Mouse (Mus musculus) G1E-ER4 (cell line): Measurements from ENCODE around the gene Chd2. TPM values are rescaled to one million over a fixed set of nuclear protein-coding genes. Genes with fewer than 3 reads are reported as not detected.

Experiments
- GATA1 ChIP-seq: IDR thresholded peaks from one replicate; pipeline ENCODE4 v1.8.0; 2012; ENCODE audit warnings: low read length, inconsistent platforms
- polyA plus RNA-seq: library from polyadenylated mRNA; stranded (reverse); fragments of >175 nt; gene quantifications from 2 replicates; pipeline ENCODE4 v1.2.3, GENCODE M21; 2012

Chd2 gene
- polyA plus RNA-seq, 1 experiment = 84.5 TPM

DNA sequence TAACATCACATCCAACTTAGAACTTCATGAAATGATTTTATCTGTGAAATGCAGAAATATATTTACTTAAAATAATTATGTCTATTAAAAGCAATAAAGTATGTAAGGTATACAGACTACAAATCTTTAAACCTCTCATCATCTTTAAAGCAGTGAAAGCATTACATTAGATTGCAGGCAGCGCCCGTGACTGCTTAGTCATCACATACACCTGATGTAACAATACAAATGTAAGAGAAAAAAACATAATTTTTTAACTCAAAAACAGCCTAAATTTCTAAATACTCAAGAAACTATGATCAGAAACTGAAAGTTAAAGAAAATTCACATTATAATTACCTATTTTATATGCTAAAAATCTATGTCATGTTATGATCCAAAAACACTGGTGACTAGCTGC lies 11.5 kb upstream of the Chd2 start:
- no peak for TF ChIP-seq GATA1

DNA sequence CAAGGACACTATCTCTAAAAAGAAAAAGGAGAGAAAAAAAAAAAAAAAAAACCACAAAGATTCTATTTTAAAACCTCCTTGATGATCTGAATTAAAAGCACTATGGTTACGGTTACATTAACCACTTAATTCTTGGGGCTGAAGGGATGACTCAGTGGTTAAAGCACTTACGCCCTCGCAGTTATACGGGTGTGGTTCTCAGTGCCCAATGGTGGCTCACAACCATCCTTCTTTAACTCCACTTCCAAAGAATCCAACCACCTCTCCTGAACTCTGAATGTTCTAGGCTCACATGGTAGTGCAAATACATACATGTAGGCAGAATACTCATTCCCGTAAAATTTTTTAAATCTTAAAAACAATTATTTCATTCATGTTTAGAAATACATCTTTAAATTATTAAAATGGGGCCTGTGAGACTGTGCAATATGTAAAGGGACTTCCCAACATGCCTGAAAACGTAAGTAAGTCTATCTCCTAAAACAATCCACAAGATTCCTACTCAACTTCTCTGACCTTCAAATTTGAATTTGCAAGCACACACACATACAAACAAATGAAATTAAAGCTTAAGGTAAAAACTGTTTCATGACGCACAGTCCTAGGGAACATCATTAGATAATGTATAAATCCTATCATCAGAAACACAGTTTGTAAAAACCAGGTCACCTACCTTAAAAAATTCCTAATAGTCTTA lies 10.6 kb upstream of the Chd2 start:
- TF ChIP-seq GATA1 = no peak

DNA sequence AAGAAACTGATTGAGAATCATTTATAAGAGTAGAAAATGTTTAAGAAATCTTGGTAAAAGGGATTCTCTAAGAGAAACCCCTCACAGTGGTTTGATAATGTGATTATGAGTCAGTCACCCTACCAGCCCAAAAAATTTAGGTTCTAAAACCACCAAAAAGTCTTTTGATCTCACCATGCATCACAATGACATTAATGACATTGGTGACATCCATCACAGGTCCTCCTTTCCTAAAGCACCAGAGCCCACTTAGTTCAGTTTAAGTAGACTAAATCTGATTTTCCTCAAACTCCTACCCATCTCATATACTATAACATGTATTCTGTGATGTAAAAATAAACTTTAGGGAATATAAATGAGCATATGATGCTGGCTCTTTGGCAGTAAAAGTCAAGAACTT lies 9.7 kb upstream of the Chd2 start:
- TF ChIP-seq GATA1 = no peak

DNA sequence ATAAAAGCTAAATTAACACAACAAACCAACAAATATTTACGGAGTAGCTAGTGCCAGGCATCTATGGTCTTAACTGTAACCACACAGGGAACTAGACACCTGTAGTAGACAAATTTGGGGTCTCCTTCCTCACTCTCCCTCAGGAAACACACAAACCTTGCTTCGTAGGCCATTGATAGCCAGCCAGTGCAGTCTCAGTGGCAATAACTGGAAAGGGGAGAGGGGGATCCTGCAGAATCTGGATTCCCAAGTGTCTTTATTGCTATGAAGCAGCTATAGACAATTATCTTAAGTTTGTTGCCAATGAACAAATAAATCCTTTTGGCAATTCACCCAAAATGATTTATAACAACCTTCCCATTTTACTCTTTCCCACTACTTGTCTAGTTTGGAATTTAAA lies 6.4 kb upstream of the Chd2 start:
- no peak for TF ChIP-seq GATA1

DNA sequence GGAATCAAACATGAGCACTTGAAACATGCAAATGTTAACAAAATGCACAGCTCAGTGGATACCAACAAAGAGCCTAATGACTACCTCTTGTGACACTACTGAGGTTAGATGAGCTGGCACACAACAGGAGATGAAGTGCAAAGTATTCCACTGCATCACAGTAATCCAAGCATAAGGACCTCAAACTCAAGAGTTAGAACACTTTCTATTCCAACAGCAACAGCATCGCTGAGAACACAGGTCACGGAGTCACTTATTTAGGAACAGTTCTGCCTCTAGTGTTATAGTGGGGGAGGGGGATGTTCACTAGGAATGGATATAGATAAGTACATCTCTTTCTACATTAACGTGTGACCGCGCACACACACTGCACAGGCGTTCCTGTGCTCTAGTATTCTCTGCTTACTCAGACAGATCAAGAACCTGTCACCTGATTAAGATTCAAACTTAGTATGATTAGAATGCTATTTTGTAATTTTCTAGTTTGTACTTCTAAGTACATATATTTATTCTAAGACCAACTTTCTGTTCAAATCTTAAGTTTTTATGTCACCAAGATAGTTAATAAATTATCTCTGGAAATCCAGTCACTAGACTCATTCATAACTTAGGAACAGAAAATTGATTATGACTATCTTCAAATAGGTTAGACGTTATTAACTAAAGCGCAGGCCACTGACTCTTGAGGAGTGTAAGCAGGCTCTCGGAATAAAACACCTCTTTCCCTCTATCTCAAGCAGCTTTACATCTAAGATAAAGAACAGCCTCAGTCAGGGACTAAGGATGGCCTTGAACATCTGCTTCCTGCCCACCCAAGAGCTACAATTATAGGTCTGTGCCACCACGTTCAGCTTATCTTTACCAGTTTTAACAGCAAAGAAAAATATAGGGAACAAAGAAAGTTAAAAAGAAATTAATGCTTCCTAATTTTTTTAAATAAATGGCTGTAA lies 5.2 kb upstream of the Chd2 start:
- peak; percentile 66 for TF ChIP-seq GATA1

DNA sequence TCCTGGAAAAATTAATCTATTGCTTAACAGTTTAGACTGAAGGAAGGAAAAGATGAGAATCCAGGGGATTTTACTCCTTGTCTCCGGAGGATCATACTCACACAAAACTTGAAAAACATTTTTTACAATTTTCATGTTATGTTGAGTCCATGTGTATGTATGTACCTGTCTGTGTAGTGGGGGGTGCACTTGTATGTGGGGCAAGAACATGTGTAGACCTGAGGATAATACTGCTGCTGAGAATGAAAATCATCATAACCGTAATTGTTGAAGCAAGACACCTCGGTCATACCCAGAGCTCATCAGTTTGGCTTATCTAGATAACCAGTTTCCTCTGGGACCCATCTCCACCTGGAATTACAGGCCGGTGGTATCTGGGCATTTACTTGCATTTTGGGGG lies 3.4 kb upstream of the Chd2 start:
- no peak for TF ChIP-seq GATA1

DNA sequence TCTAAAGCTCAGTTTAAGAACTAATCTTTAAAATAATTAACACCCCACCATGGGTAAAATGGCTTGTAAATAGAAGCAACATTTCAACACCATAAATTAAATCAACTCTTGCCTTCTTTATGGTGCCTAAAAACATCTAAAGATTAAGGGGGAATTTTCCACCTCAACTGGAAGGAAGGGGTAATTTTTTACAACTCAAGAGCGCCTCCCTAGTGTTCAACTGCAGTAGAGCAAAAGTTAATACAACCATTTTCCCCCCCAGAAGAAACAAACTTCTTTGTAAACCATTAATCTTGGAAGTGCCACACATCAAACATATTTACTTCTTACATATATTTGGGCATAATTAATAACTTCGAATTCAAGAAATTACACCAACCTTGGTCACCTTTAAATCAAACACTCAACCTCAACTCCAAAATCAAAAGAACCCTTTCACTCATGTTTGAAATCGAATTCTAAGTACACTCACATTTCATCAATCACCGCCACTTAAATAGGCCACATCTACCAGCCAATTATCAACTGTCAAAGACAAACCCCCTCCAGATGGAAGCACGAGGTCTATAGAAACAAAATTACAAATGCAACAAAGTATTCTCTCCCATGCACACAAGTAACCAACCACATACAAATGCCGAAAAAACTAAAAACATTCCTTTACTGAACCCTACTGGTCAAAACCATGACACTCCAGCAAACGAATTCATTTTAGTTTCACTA lies 662 bp upstream of the Chd2 start:
- TF ChIP-seq GATA1 = no peak

DNA sequence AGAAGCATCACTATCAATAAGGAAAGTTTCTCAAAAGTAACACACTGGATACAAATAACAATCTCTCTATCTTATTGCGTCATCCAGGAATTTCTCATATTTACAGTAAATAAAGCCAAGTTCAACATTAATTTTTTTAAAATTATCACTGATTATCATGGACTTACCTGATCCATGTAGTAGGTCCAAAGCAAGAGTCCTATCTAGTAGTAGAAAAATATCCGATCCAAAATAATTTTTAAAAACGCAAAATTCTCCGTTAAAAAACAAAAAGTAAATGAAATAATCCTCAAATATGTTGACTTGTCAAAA lies 595 bp downstream of the Chd2 start:
- no peak for TF ChIP-seq GATA1

DNA sequence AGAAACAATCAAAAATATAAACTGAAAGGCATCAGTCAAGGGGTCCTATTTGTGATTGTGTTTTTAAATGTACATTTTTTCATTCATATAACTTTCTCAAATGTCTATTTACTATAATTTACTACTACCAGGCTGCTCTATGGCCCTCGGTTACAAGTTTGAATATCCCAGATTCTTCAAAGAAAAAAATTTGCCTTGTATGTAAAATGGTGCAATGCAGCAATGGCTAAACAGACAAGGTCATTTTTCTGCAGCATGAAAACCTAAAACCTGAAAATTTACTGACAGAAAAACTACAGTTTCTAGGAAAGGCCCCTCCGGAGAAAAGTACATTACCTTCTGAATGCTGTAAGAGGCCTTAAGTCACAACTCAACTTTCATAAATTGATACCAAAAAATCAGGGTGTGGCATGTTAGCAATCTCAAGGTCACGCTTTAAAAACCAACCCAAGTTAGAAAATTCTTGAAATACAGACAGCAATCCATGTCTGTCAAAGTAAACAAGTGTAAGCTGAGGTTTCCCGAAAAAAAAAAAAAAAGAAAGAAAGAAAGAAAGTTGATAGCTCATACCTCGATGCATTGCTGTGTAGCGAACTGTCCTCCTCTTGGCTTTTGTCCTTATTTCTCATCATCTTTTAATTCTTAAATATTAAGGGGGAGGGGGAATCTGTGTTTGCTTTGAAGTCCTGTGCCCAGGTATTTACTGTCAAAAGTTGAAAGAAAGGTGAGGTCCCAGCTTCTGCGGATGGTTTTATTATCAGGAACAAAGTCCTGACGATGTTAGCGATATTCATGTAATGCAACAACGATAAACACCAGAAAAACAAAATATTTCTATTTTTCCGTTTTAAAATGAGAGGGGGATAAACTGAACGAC lies 1.2 kb downstream of the Chd2 start:
- no peak for TF ChIP-seq GATA1

DNA sequence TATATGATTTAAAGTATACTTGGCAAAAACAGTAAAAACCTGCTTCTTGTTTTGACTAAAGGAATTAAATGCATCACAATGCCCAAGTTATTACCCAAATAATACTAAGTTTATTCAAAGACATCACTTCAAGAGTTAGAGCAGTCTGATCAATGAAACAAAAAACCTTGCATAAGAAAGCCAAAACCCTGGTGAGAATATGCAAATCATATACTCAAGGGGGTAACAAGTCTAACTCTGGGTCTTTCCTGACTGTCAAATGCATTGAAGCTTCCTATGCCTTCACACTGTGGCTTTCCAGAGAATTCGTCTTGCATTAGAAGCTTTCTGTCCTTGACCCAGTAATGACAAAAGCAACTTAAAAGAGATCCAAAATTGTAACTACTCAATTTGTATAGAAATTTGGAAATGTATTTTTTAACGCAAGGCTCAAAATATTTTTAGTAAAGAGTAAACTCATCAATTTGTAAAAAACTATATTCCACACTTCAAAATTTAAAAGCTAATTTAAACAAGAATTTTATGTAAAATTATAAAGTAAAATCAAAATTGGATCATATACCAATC lies 2.4 kb downstream of the Chd2 start:
- no peak for TF ChIP-seq GATA1

DNA sequence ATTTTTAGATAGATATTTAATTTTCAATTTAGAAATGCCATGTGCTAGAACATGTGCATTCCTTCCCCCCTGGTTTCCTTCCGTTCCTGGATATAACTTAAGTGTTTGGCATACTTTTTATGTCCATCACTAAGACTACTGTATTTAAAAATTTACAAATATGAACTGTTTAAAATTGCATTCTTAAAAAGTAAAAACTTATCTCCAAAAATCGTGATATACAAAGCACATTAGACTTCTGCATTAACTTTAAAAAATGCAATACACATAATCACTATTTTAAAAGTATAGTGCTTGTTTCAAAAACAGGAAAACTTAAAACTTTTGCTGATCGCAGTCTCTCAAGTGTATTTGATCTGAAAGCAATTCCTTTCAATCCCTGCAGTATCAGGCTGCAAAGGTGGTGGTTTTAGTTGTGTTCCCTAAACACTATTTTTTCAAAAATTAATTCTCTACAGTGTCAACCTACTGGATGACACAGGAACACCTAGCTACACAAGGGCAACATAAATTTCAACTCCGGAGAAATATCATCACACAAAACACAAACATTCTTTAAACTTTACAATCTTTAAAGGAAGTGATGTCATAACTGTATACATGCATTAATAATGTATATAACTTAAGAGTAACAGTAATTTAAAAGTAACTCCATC lies 3.1 kb downstream of the Chd2 start:
- TF ChIP-seq GATA1 = no peak

DNA sequence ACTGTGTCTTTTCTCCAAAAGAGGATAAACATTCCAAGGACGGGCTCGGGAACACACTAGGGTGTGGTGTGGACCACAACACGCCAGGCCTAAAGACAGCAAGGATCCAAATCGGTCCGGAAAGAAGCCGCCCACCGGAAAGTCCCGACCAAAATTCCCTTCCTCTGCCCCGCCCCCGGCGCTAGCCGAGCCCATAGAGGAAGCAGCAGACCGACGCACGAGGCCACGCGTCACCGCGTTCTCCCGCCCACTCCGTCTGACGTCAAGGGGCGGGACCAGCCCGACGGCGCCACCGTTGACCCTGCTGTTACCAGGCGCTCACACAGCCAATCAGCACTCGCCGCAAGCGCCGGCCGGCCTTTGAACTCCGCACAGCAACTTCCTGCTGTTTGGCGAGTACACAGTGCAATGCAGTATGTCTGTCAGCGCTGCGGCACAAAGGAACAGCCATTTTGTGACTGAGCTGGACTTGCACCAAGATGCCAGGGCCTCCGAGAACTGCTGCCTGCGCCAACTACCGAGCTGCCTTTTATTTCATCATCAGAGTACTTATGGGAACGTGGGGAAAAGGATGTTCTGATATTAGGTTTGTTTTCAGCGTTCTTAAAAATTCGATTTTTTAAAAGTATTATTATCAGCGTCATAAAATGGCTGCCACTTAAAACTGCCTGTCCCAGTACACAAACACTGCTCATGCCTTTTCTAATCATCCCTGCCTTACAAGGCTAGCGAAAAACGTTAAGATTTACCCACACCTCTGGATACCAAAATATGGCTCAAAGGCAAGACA lies 3.8 kb downstream of the Chd2 start:
- TF ChIP-seq GATA1 = no peak

DNA sequence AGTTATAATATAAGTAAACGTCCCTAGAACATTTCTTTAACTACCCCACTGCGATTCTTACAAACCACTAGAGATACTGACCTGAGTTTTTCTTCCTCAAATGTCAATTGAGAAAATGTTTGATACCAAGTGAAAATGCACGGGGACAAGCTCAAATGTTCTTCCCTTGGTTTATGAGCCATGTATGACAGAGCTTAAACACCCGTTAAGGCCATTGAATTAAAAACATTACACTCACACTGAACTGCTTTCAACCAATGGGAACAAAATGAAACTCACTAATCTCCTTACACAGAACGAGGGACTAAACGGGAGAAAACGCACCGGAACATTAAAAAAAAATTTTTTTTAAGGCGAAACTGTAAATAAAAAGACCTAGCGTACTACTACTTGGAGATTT lies 4.4 kb downstream of the Chd2 start:
- TF ChIP-seq GATA1 = no peak

DNA sequence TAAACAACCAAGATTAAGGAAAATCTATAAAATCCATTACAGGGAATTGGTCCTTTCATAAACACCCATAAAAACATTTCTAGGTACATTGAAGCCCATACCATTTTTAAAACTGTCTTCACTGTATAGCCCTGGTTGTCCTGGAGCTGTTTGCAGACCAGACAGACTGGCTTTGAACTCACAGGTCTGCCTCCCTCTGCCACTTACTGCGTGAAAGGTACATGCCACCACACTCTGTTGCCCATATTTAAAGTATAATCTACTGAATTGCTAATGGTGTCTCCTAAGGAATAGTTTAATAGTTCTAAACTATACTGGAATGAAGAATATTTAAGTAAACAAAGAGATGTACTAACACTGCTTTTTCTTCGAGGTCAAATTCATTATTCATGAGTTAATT lies 5.1 kb downstream of the Chd2 start:
- TF ChIP-seq GATA1 = no peak
